Mouse (Mus musculus) hematopoietic multipotent progenitor cell, adult 10-12 weeks (in vitro differentiated cells): ENCODE data around the gene Rnf227. TPM values are rescaled to one million over a fixed set of nuclear protein-coding genes. Genes with fewer than 3 reads are reported as not detected.

Experiments
- polyA plus RNA-seq: library from polyadenylated mRNA; stranded (reverse); fragments of >175 nt; gene quantifications from 2 replicates; pipeline ENCODE4 v1.2.3, GENCODE M21; 2012; ENCODE audit warnings: low replicate concordance

The Rnf227 gene
- polyA plus RNA-seq, result 1.8 and 6.5 TPM in 2 replicates

DNA sequence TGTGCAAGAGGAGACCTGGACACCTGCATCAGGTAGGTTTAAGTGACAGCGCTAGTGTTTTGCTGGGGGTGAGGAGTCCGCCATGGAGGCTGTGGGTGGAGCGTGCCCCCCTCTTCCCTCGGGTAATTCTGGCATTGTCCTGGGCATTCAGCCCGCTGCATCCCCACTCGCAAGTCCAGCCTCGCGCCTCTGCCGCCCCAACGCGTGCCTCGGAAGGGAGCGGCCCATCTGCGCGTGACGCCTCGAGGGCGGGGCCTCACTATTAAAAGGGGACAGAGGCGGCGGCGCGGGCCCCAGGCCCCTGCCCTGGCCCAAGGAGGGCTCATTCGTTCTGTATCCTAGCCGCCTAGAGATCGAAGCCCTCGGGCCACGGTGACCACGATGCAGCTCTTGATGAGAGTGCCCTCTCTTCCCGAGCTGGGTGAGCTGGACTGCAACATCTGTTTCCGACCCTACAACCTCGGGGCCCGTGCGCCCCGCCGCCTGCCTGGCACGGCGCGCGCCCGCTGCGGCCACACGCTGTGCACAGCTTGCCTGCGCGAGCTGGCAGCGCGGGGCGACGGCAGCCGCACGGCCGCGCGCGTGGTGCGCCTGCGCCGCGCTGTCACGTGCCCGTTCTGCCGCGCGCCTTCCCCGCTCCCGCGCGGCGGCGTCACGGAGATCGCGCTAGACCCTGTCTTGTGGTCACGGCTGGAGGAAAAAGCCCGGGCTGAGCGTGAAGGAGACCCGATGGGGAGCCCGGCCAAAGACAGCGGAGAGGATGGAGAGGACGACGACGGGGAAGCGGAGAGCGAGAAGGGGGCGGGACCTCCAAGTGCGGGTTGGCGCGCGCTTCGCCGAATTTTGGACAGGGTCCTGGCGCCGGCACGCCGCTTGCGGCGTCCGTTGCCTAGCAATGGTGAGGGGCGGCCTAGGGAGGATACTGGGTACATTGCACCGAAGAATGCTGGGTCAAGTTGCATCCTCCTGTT lies at the start of gene Rnf227:
Gene Rnf227 (plus strand): TSS at position 301 of the 971 bp plus-strand sequence.

DNA sequence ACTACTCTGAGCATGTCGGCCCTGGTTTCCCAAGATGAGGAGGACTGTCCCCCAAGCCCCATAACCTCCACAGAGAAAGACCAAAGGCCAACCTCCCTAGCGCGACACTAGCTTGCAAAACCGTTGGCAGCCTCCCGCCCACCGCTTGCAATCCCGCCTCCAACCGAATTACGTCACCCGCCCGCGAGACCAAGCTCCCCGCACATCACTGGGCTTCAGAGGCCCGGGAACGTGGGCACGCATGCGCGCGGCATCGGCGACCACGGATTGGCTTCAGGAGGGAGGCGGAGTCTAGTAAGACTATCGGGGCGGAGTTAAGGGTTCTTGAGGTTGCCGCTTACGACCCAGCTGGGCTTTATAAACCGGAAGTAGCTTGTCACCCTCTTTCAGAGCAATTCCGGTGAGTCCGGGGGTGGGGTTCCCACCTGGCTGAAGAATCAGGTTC lies 16.6 kb upstream of the Rnf227 start, which contains the start of the genes Cntrob and Trappc1:
Gene Cntrob (minus strand): TSS at position 109 of the 445 bp plus-strand sequence.
Gene Trappc1 (plus strand): TSS at position 314 of the 445 bp plus-strand sequence.

DNA sequence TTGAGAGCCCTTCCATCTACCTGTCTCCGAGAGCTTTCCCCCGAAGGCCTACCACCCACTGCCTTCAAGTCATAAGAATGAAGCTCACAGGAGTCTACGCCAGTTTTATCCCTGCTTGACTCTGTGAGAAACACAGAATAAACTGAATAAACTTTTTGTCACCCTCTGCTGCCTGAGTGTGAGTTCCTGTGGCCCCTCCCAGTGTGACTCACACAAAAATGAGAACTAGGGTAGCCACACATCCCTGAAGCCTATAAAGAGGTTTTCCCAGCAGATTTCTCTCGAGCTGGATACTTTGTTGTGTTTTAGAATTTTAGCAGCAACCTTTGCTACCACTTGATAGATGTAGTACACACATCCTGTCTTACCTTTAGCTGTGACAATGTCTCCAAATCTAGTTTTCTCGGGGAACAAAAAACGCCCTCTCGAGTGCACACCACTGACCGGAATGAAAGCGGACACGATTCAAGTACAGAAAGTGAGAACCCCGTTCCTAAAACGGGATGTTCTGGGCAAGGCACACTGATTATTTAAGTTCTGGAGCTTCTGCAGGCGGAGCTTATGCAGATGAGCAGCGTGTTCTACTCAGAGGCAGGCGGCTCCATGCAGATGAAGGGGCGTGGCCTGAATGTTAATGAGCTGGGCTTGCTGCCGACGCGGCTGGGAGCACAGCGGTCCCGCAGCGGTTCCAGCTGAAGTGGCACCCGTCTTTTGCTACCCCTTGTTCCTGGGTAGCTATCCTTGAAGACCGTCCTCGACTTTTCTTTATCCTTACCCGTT lies 14.4 kb upstream of the Rnf227 start, which contains the start of gene Kcnab3:
Gene Kcnab3 (plus strand): TSS at position 631 of the 780 bp plus-strand sequence.

DNA sequence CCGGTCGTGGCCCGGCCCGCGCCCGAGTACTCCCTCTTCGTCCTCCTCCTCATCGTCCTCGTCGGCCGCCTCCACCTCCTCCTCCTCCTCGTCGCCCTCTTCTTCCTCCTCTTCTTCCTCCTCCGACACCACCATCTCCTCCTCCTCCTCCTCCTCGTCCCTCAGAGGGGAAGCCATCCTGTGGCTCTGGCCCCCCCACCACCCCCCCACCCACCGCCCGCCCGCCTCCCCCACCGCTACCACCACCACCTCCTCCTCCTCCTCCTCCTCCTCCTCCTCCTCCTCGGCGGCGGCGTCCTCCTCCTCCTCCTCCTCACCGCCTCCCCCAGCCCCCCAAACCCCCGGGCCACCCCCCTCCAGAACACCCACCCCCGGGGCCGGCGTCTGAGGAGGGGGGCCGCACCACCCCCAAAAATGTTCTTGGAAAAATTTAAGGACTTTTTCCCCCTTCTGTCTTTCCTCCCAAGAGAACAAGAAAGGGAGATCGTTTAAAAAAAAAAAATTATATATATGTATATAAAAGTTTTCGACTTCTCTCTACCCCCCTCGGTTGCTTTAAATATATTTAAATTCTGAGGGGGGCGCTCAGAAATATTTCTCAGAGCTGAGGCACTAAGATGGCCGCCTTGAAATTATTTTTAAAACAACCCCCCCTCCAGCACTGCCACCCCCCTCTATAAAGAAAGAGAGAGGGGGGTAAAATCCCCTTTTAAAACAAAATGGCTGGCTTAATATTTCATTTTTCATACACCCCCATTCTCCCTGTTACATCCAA lies 29.1 kb downstream of the Rnf227 start, which contains the start of gene Chd3:
Gene Chd3 (minus strand): TSS at position 192 of the 775 bp plus-strand sequence.

Other genes with a start within 250 kb of the Rnf227 start
- gene Per1, start 245.2 kb upstream of the Rnf227 start, polyA plus RNA-seq, result 32.9 and 51.0 TPM in 2 replicates
- 0.33 and 2.2 TPM in 2 replicates for gene Hes7, start 220.1 kb upstream of the Rnf227 start, polyA plus RNA-seq
- 0.34 and 1.3 TPM in 2 replicates for gene 9130213A22Rik, start 217.9 kb upstream of the Rnf227 start, polyA plus RNA-seq
- 0.05 and 0.07 TPM in 2 replicates for gene Aloxe3, start 214.6 kb upstream of the Rnf227 start, polyA plus RNA-seq
- gene Alox12b, start 183.5 kb upstream of the Rnf227 start, polyA plus RNA-seq, result not detected in 2 replicates
- gene Alox8, start 142.6 kb upstream of the Rnf227 start, polyA plus RNA-seq, result 0.18 and 0.36 TPM in 2 replicates
- gene Gucy2e, start 103.4 kb upstream of the Rnf227 start, polyA plus RNA-seq, result 0.03 TPM in 2 replicates
- 16.1 and 37.7 TPM in 2 replicates for gene Cntrob, start 16.7 kb upstream of the Rnf227 start, polyA plus RNA-seq
- gene Trappc1, start 16.5 kb upstream of the Rnf227 start, polyA plus RNA-seq, result 7.2 and 10.5 TPM in 2 replicates
- 0.74 and 1.8 TPM in 2 replicates for gene Kcnab3, start 14.2 kb upstream of the Rnf227 start, polyA plus RNA-seq
- 412 and 967 TPM in 2 replicates for gene Chd3, start 28.9 kb downstream of the Rnf227 start, polyA plus RNA-seq
- gene Naa38, start 55.0 kb downstream of the Rnf227 start, polyA plus RNA-seq, result 32.7 and 80.7 TPM in 2 replicates
- gene Cyb5d1, start 55.2 kb downstream of the Rnf227 start, polyA plus RNA-seq, result 2.9 and 9.4 TPM in 2 replicates
- 0.55 and 0.95 TPM in 2 replicates for gene Tmem88, start 57.8 kb downstream of the Rnf227 start, polyA plus RNA-seq
- gene Kdm6b, start 73.2 kb downstream of the Rnf227 start, polyA plus RNA-seq, result 124 and 254 TPM in 2 replicates
- 0.30 and 0.55 TPM in 2 replicates for gene Dnah2, start 208.6 kb downstream of the Rnf227 start, polyA plus RNA-seq
- gene Efnb3, start 219.7 kb downstream of the Rnf227 start, polyA plus RNA-seq, result 0.63 and 0.73 TPM in 2 replicates
- gene Wrap53, start 239.8 kb downstream of the Rnf227 start, polyA plus RNA-seq, result 2.2 and 18.6 TPM in 2 replicates
- gene Trp53, start 239.9 kb downstream of the Rnf227 start, polyA plus RNA-seq, result 109 and 132 TPM in 2 replicates